Mouse (Mus musculus) 3134 (cell line): Measurements from ENCODE around the gene Wipf2.

Experiments used
- DNase-seq: peaks from one replicate; pipeline ENCODE4 v3.0.0-alpha.2; 2011; ENCODE audit warnings: low spot score; ENCODE audit not compliant: insufficient read length; ENCODE audit errors: extremely low read depth

Gene Wipf2

GRCm38 (mm10) chr11:98850100-98851093, 13.0 kb upstream of the Wipf2 start:
- no peak for DNase-seq

GRCm38 (mm10) chr11:98854116-98854515, 9.3 kb upstream of the Wipf2 start:
- no peak for DNase-seq

GRCm38 (mm10) chr11:98854659-98855058, 8.8 kb upstream of the Wipf2 start:
- DNase-seq, result no peak

GRCm38 (mm10) chr11:98858759-98859731, 4.4 kb upstream of the Wipf2 start:
- DNase-seq, result peak; percentile 50

- DNase-seq, result no peak
These were observed 452 bp downstream of the Wipf2 start for GRCm38 (mm10) chr11:98863751-98864429.

- no peak for DNase-seq
These were observed 3.9 kb downstream of the Wipf2 start for GRCm38 (mm10) chr11:98867293-98867692.

GRCm38 (mm10) chr11:98869906-98870305, 6.5 kb downstream of the Wipf2 start:
- no peak for DNase-seq

GRCm38 (mm10) chr11:98870791-98871190, 7.4 kb downstream of the Wipf2 start:
- DNase-seq, result no peak

- no peak for DNase-seq
These were observed 8.0 kb downstream of the Wipf2 start for GRCm38 (mm10) chr11:98871416-98871815.

GRCm38 (mm10) chr11:98872040-98872439, 8.6 kb downstream of the Wipf2 start:
- DNase-seq, result no peak

- no peak for DNase-seq
These were observed 10.5 kb downstream of the Wipf2 start for GRCm38 (mm10) chr11:98873900-98874299.

GRCm38 (mm10) chr11:98877001-98877400, 13.6 kb downstream of the Wipf2 start:
- no peak for DNase-seq

- DNase-seq, result no peak
These were observed 24.3 kb downstream of the Wipf2 start for GRCm38 (mm10) chr11:98887703-98888102.

GRCm38 (mm10) chr11:98889077-98889476, 25.6 kb downstream of the Wipf2 start:
- DNase-seq, result no peak

- DNase-seq, result no peak
These were observed 26.5 kb downstream of the Wipf2 start for GRCm38 (mm10) chr11:98889977-98890376.

- no peak for DNase-seq
These were observed 29.0 kb downstream of the Wipf2 start for GRCm38 (mm10) chr11:98892426-98892825.

- DNase-seq, result no peak
These were observed 37.2 kb downstream of the Wipf2 start for GRCm38 (mm10) chr11:98900529-98901125.

GRCm38 (mm10) chr11:98902621-98903245, 39.3 kb downstream of the Wipf2 start:
- no peak for DNase-seq

GRCm38 (mm10) chr11:98904577-98904976, 41.1 kb downstream of the Wipf2 start:
- DNase-seq, result no peak

- DNase-seq, result no peak
These were observed 41.6 kb downstream of the Wipf2 start for GRCm38 (mm10) chr11:98905033-98905432.
